Mouse (Mus musculus): ENCODE measurements around the gene Cldn3.

Cldn3 gene

GRCm38 (mm10) chr5:135035608-135036359 is 49.8 kb downstream of the Cldn3 start:
- no peak for DNase-seq (ENCODE audit: low spot score in 2 of 2)
